12 mouse cellular contexts compared by ENCODE assay signal in genomic region chr2:180306423-180307168, GRCm38 (mm10). TPM values are rescaled to one million over a fixed set of nuclear protein-coding genes. Genes with fewer than 3 reads are reported as not detected.
DNase-seq lines count a peak whose midpoint lies in the region; ATAC-seq lines count a peak whose summit lies in the region.
"Had no signal": no experiment of that assay in that cellular context is flagged by ENCODE, and none has a peak within 500 bp of the region (broad histone marks: within the 10 kb centered on the region; RNA-seq: fewer than 3 reads in every experiment).

No protein-coding gene starts in this region.

- no peak overlapping the region for H3K27ac ChIP-seq in embryonic facial prominence, embryonic 10.5 days (replicated peaks)

- peak; percentile 14 for DNase-seq in cerebellum, adult 11-12 months
- DNase-seq in cerebellum, adult 11 months: no peak
- DNase-seq in right cerebral cortex, postnatal 10 days (ENCODE audit: low spot score in 2 of 2): peak; percentile 56 to 61
- DNase-seq in right cerebral cortex, postnatal 36 days (ENCODE audit: low spot score in 2 of 2): no peak
- DNase-seq in heart, postnatal 25 days (ENCODE audit: low spot score): peak; percentile 45
- peak; percentile 43 for DNase-seq in yolk sac, embryonic 10.5 days (ENCODE audit: low spot score)
- DNase-seq in embryonic facial prominence, embryonic 10.5 days (ENCODE audit: low spot score): no peak
- DNase-seq: B cell, adult 2 months; kidney, adult 18-20 months; spleen, adult 18-20 months had no signal

- no peaks in the 10 kb centered on the region for H3K4me1 ChIP-seq in embryonic facial prominence, embryonic 10.5 days

- H3K36me3 ChIP-seq in embryonic facial prominence, embryonic 10.5 days (replicated peaks): no peaks in the 10 kb centered on the region

- no peak for ATAC-seq in CD4-positive, CD25-positive, alpha-beta regulatory T cell, adult 4 months

- 0 out of 2 replicates have a peak, but pooled peaks cover 4% of the 10 kb centered on the region for H3K9me3 ChIP-seq in embryonic facial prominence, embryonic 10.5 days

- WGBS in embryonic facial prominence, embryonic 10.5 days: 90% methylated on average over 8 of the region's 8 CpGs

- H3K27me3 ChIP-seq in embryonic facial prominence, embryonic 10.5 days (replicated peaks; ENCODE audit: low read depth, poor library complexity, severe bottlenecking): no peaks in the 10 kb centered on the region

- intact Hi-C loops in heart, postnatal 25 days (cut with DNase I): no loop called here

- no peak overlapping the region for H3K4me3 ChIP-seq in embryonic facial prominence, embryonic 10.5 days

RNA-seq across cellular contexts. Expression of gene Rbbp8nl, which starts 16.9 kb away (rescaled TPM):
- not detected for total RNA-seq in heart, postnatal 25 days (2021)
- polyA plus RNA-seq in CD4-positive, CD25-positive, alpha-beta regulatory T cell, adult 4 months (2017; shearing (Covaris generic)): not detected
- polyA plus RNA-seq in embryonic facial prominence, embryonic 10.5 days (2016; fragmentation: Nextera tagmentation; extraction: Ambion mirVana): 0.92 and 1.7 TPM in 2 replicates
- polyA plus RNA-seq: activated CD4-positive, CD25-positive, alpha-beta regulatory T cell, adult 4 months had no signal

RNA-seq across cellular contexts. Expression of gene Gata5, which starts 27.9 kb away (rescaled TPM):
- 1 to 10 TPM in 1 of 2 experiments, under 1 TPM in 1; 0.98 to 1.1 TPM for total RNA-seq in heart, postnatal 25 days (2021)
- polyA plus RNA-seq in CD4-positive, CD25-positive, alpha-beta regulatory T cell, adult 4 months (2017; shearing (Covaris generic)): not detected
- polyA plus RNA-seq in embryonic facial prominence, embryonic 10.5 days (2016; fragmentation: Nextera tagmentation; extraction: Ambion mirVana): 0.57 and 0.65 TPM in 2 replicates
- polyA plus RNA-seq: activated CD4-positive, CD25-positive, alpha-beta regulatory T cell, adult 4 months had no signal

RNA-seq across cellular contexts. Expression of gene Cables2, which starts 33.3 kb away (rescaled TPM):
- 10 to 100 TPM; 13.0 to 13.8 TPM for total RNA-seq in heart, postnatal 25 days (2021)
- polyA plus RNA-seq in CD4-positive, CD25-positive, alpha-beta regulatory T cell, adult 4 months (2017; shearing (Covaris generic)): 1 to 10 TPM; 5.2 to 8.1 TPM
- polyA plus RNA-seq in embryonic facial prominence, embryonic 10.5 days (2016; fragmentation: Nextera tagmentation; extraction: Ambion mirVana): 12.7 and 13.2 TPM in 2 replicates

RNA-seq across cellular contexts. Expression of gene Rps21, which starts 49.4 kb away (rescaled TPM):
- total RNA-seq in heart, postnatal 25 days (2021): 100 to 1,000 TPM; 471 to 515 TPM
- polyA plus RNA-seq in CD4-positive, CD25-positive, alpha-beta regulatory T cell, adult 4 months (2017; shearing (Covaris generic)): 1,000 to 10,000 TPM in 1 of 2 experiments, 100 to 1,000 TPM in 1; 875 to 1,561 TPM
- 569 and 585 TPM in 2 replicates for polyA plus RNA-seq in embryonic facial prominence, embryonic 10.5 days (2016; fragmentation: Nextera tagmentation; extraction: Ambion mirVana)

Comparison
In these comparisons a context has a peak if more than half of its experiments do, and no peak if none do; other contexts are left out.
1. DNase-seq: peak in cerebellum, adult 11-12 months (single experiment), right cerebral cortex, postnatal 10 days (2 of 2), heart, postnatal 25 days (single experiment) and yolk sac, embryonic 10.5 days (single experiment); none in cerebellum, adult 11 months (single experiment), right cerebral cortex, postnatal 36 days (0 of 2) and embryonic facial prominence, embryonic 10.5 days (single experiment).